Mouse (Mus musculus): ENCODE measurements at regions not wholly inside any gene's neighbourhood (a gene's known extent, or its start where the extent isn't known, plus 50 kb on each side); places are given as distances from the start of the nearest gene placed in this dataset.

GRCm38 (mm10) chr14:73878267-73878666, 217.2 kb downstream of the Gm21750 start:
- no peak for TF ChIP-seq CTCF (IDR thresholded peaks at IDR 0.05; ENCODE audit: borderline replicate concordance, insufficient read depth, low read length)
- TF ChIP-seq POLR2A (IDR thresholded peaks at IDR 0.05; ENCODE audit: low read depth, low read length): no peak

All from embryonic fibroblast, embryonic 13.5 days (primary cell).